Mouse (Mus musculus): Measurements from ENCODE around the gene Nek11. TPM values are rescaled to one million over a fixed set of nuclear protein-coding genes. Genes with fewer than 3 reads are reported as not detected.

The Nek11 gene
- polyA plus RNA-seq, 1 experiment from 2014 or later = 1.7 TPM

Other genes with a start within 250 kb of the Nek11 start
- gene Aste1, start 132 bp downstream of the Nek11 start, polyA plus RNA-seq (2014; fragmentation: Nextera tagmentation; extraction: Ambion mirVana) = 14.1 and 14.6 TPM in 2 replicates
- 75.8 and 95.0 TPM in 2 replicates for gene Atp2c1, start 131.8 kb upstream of the Nek11 start, polyA plus RNA-seq (2014; fragmentation: Nextera tagmentation; extraction: Ambion mirVana)
- gene Pik3r4, start 247.5 kb upstream of the Nek11 start, polyA plus RNA-seq (2014; fragmentation: Nextera tagmentation; extraction: Ambion mirVana) = 18.2 and 19.0 TPM in 2 replicates